Mouse (Mus musculus): ENCODE measurements around the gene Inpp4a. TPM values are rescaled to one million over a fixed set of nuclear protein-coding genes. Genes with fewer than 3 reads are reported as not detected.

Gene Inpp4a
- polyA plus RNA-seq, 1 experiment from 2014 or later, result 9.0 TPM

GRCm38 (mm10) chr1:37356305-37356704, 56.6 kb downstream of the Inpp4a start:
- DNase-seq (ENCODE audit: low spot score), result no peak

GRCm38 (mm10) chr1:37357173-37357572, 57.5 kb downstream of the Inpp4a start:
- DNase-seq (ENCODE audit: low spot score), result no peak

GRCm38 (mm10) chr1:37358621-37359020, 59.0 kb downstream of the Inpp4a start:
- DNase-seq (ENCODE audit: low spot score), result no peak

- no peak for DNase-seq (ENCODE audit: low spot score)
Observed at GRCm38 (mm10) chr1:37359395-37360092, 59.9 kb downstream of the Inpp4a start.

GRCm38 (mm10) chr1:37360781-37361180, 61.1 kb downstream of the Inpp4a start:
- DNase-seq (ENCODE audit: low spot score), result no peak

- DNase-seq (ENCODE audit: low spot score), result no peak
Observed at GRCm38 (mm10) chr1:37362721-37363120, 63.1 kb downstream of the Inpp4a start.

GRCm38 (mm10) chr1:37368125-37368524, 68.5 kb downstream of the Inpp4a start:
- no peak for DNase-seq (ENCODE audit: low spot score)

- no peak for DNase-seq (ENCODE audit: low spot score)
Observed at GRCm38 (mm10) chr1:37368768-37369385, 69.2 kb downstream of the Inpp4a start.

GRCm38 (mm10) chr1:37376177-37376576, 76.5 kb downstream of the Inpp4a start:
- no peak for DNase-seq (ENCODE audit: low spot score)

- DNase-seq (ENCODE audit: low spot score), result no peak
Observed at GRCm38 (mm10) chr1:37376751-37377150, 77.1 kb downstream of the Inpp4a start.

GRCm38 (mm10) chr1:37378095-37378494, 78.4 kb downstream of the Inpp4a start:
- DNase-seq (ENCODE audit: low spot score), result no peak

- no peak for DNase-seq (ENCODE audit: low spot score)
Observed at GRCm38 (mm10) chr1:37379536-37379935, 79.9 kb downstream of the Inpp4a start.

- DNase-seq (ENCODE audit: low spot score), result no peak
Observed at GRCm38 (mm10) chr1:37380913-37381312, 81.2 kb downstream of the Inpp4a start.

- no peak for DNase-seq (ENCODE audit: low spot score)
Observed at GRCm38 (mm10) chr1:37384304-37384703, 84.6 kb downstream of the Inpp4a start.

- DNase-seq (ENCODE audit: low spot score), result no peak
Observed at GRCm38 (mm10) chr1:37386448-37386971, 86.8 kb downstream of the Inpp4a start.

- no peak for DNase-seq (ENCODE audit: low spot score)
Observed at GRCm38 (mm10) chr1:37393174-37393573, 93.5 kb downstream of the Inpp4a start.

- DNase-seq (ENCODE audit: low spot score), result no peak
Observed at GRCm38 (mm10) chr1:37396481-37396880, 96.8 kb downstream of the Inpp4a start.

- DNase-seq (ENCODE audit: low spot score), result no peak
Observed at GRCm38 (mm10) chr1:37398961-37399360, 99.3 kb downstream of the Inpp4a start.

GRCm38 (mm10) chr1:37399734-37400133, 100.1 kb downstream of the Inpp4a start:
- DNase-seq (ENCODE audit: low spot score), result no peak

- peak; percentile 73 for DNase-seq (ENCODE audit: low spot score)
Observed at GRCm38 (mm10) chr1:37401687-37402086, 102.0 kb downstream of the Inpp4a start.

GRCm38 (mm10) chr1:37405137-37405536, 105.5 kb downstream of the Inpp4a start:
- no peak for DNase-seq (ENCODE audit: low spot score)

GRCm38 (mm10) chr1:37407228-37407627, 107.6 kb downstream of the Inpp4a start:
- no peak for DNase-seq (ENCODE audit: low spot score)

GRCm38 (mm10) chr1:37408059-37408458, 108.4 kb downstream of the Inpp4a start:
- no peak for DNase-seq (ENCODE audit: low spot score)

Measured in thymus, postnatal 0 days (tissue).